Mouse (Mus musculus) left cerebral cortex, adult 8-10 months (tissue): ENCODE data around the gene Atp8b5. TPM values are rescaled to one million over a fixed set of nuclear protein-coding genes. Genes with fewer than 3 reads are reported as not detected.

Experiments used
- DNase-seq, 2 experiments: peaks; one replicate each; pipeline ENCODE4 v3.0.0; 2022; ENCODE audit warnings: low spot score in 2 of 2
- total RNA-seq, 4 experiments: library from RNA; stranded (reverse); gene quantifications; 2 replicates each; pipeline ENCODE4 v1.2.4; 2022

The Atp8b5 gene
- total RNA-seq, 4 experiments from 2014 or later: 0.09 to 0.46 (median 0.25) TPM

- no peak for DNase-seq
These were observed 55.4 kb downstream of the Atp8b5 start for GRCm38 (mm10) chr4:43322336-43322735.

- DNase-seq: no peak
These were observed 60.2 kb downstream of the Atp8b5 start for GRCm38 (mm10) chr4:43327118-43327517.

- no peak for DNase-seq
These were observed 67.8 kb downstream of the Atp8b5 start for GRCm38 (mm10) chr4:43334771-43335170.

GRCm38 (mm10) chr4:43336176-43336575 lies 69.2 kb downstream of the Atp8b5 start:
- DNase-seq: no peak

GRCm38 (mm10) chr4:43340096-43340804 lies 73.3 kb downstream of the Atp8b5 start:
- no peak for DNase-seq

- DNase-seq: no peak
These were observed 74.4 kb downstream of the Atp8b5 start for GRCm38 (mm10) chr4:43341276-43341891.

- no peak for DNase-seq
These were observed 75.5 kb downstream of the Atp8b5 start for GRCm38 (mm10) chr4:43342443-43342842.

- DNase-seq: no peak
These were observed 78.0 kb downstream of the Atp8b5 start for GRCm38 (mm10) chr4:43344932-43345331.

- DNase-seq: no peak
These were observed 82.2 kb downstream of the Atp8b5 start for GRCm38 (mm10) chr4:43349206-43349605.

GRCm38 (mm10) chr4:43350038-43350560 lies 83.1 kb downstream of the Atp8b5 start:
- DNase-seq: no peak

- no peak for DNase-seq
These were observed 86.7 kb downstream of the Atp8b5 start for GRCm38 (mm10) chr4:43353662-43354061.

- DNase-seq: no peak
These were observed 98.1 kb downstream of the Atp8b5 start for GRCm38 (mm10) chr4:43364914-43365560.

GRCm38 (mm10) chr4:43367295-43367694 lies 100.3 kb downstream of the Atp8b5 start:
- DNase-seq: no peak

GRCm38 (mm10) chr4:43367787-43368186 lies 100.8 kb downstream of the Atp8b5 start:
- DNase-seq: no peak

- no peak for DNase-seq
These were observed 104.4 kb downstream of the Atp8b5 start for GRCm38 (mm10) chr4:43371406-43371805.

- DNase-seq: no peak
These were observed 105.2 kb downstream of the Atp8b5 start for GRCm38 (mm10) chr4:43372155-43372554.

- DNase-seq: no peak
These were observed 107.3 kb downstream of the Atp8b5 start for GRCm38 (mm10) chr4:43374266-43374665.

- DNase-seq: no peak
These were observed 112.6 kb downstream of the Atp8b5 start for GRCm38 (mm10) chr4:43379601-43380000.

- peak in 1 of 2 experiments; percentile 17 for DNase-seq
These were observed 114.0 kb downstream of the Atp8b5 start for GRCm38 (mm10) chr4:43380951-43381350.

- peak; percentile 87 to 92 for DNase-seq
These were observed 114.6 kb downstream of the Atp8b5 start, which contains the start of gene Rusc2 for GRCm38 (mm10) chr4:43381408-43382154. TSS of gene Rusc2 (plus strand) at chr4:43381979.
